Mouse (Mus musculus): Measurements from ENCODE around the gene Cdh15. TPM values are rescaled to one million over a fixed set of nuclear protein-coding genes. Genes with fewer than 3 reads are reported as not detected.
A peak's percentile ranks its signal among the peaks of the same experiment; 100 is the strongest.

Gene Cdh15
- total and polyA plus RNA-seq, 3 experiments, result not detected

DNA sequence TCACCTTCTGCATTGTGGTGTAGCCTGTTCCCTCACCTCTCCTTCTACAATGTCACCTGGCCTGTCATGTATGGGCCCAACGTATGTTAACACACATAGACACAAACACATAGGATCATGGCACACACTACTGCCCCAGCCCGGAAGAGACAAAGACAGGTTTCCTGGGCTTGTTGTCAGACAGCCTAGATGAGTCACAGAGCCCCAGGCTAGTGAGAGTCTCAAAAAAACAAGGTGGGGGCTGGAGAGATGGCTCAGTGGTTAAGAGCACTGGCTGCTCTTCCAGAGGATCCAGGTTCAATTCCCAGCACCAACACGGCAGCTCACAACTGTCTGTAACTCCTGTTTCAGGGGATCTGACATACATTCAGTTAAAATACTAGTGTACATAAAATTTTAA lies 30.5 kb downstream of the Cdh15 start:
- Histone ChIP-seq H3K27ac (no peak overlapping the region), H3K4me3 (no peak overlapping the region), H3K4me1 (ENCODE audit: control insufficient read depth, insufficient read depth, low read length) (no peaks in the 10 kb centered on the region), H3K9ac (ENCODE audit: low read depth, low read length) (no peak overlapping the region), H3K36me3 (ENCODE audit: control insufficient read depth, insufficient read depth, low read length) (no peaks in the 10 kb centered on the region), H3K27me3 (ENCODE audit: control insufficient read depth, insufficient read depth, low read length) (no peaks in the 10 kb centered on the region), H3K79me2 (replicated peaks; ENCODE audit: control insufficient read depth, insufficient read depth, low read length) (no peaks in the 10 kb centered on the region)
- intact Hi-C loops (cut with DNase I), result no loop called here
- 74% methylated on average over 3 of the region's 3 CpGs for WGBS
- TF ChIP-seq CTCF (IDR thresholded peaks at IDR 0.05) (no peak), POLR2A (IDR thresholded peaks at IDR 0.05; ENCODE audit: insufficient read depth, low read depth, low read length) (no peak), EP300 (IDR thresholded peaks at IDR 0.05; ENCODE audit: insufficient read depth, low read depth, low read length) (no peak)
- no peak for DNase-seq

DNA sequence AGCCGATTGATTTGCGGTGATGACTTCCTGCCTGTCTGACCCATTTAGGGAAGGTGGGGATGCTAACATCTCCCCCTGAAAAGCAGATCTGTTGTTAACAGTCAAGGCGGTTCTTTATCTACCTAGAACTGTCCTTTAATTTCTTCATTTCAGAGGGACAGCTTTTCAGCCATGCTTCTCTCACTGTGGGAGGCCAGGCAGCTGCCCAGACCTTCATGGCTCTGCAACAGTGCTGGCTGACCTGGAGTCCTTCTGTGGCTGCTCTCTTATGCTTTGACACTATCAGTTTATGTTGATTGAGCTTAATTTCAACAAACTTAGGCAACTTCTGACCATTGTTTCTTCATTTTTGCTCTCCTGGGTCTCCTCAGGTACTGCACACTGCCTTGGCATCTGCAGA lies 32.5 kb downstream of the Cdh15 start:
- Histone ChIP-seq H3K4me1 (ENCODE audit: control insufficient read depth, insufficient read depth, low read length) (no peaks in the 10 kb centered on the region), H3K9ac (ENCODE audit: low read depth, low read length) (no peak overlapping the region), H3K27me3 (ENCODE audit: control insufficient read depth, insufficient read depth, low read length) (no peaks in the 10 kb centered on the region), H3K79me2 (replicated peaks; ENCODE audit: control insufficient read depth, insufficient read depth, low read length) (no peaks in the 10 kb centered on the region), H3K27ac (no peak overlapping the region), H3K36me3 (ENCODE audit: control insufficient read depth, insufficient read depth, low read length) (no peaks in the 10 kb centered on the region), H3K4me3 (no peak overlapping the region)
- whole genome bisulfite sequencing, result 57% methylated on average over 3 of the region's 3 CpGs
- DNase-seq, result no peak
- intact Hi-C loops (cut with DNase I), result no loop called here
- no peak for TF ChIP-seq CTCF (IDR thresholded peaks at IDR 0.05)
- no peak for TF ChIP-seq POLR2A (IDR thresholded peaks at IDR 0.05; ENCODE audit: insufficient read depth, low read depth, low read length)
- TF ChIP-seq EP300 (IDR thresholded peaks at IDR 0.05; ENCODE audit: insufficient read depth, low read depth, low read length), result no peak

DNA sequence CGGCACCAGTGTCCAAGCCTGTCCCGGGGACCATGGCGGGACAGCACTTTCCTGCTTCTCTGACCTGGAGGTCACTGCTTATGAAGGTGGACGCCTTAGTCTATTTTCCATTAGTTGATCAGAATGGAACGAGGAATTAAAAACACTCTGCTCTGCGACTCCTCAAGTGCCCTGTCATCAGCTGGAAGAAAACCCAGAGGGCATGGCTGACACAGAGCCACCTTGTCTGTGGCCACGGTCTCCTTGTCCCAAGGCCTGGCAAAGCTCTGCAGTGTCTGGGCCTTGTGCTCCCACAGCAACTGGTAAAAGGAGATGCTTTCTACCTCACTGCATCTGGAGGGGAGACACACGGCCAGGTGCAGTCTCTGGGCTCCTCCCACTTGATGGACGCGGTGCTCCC lies 35.9 kb downstream of the Cdh15 start:
- no peak overlapping the region for H3K27ac ChIP-seq
- no peaks in the 10 kb centered on the region for H3K36me3 ChIP-seq (ENCODE audit: control insufficient read depth, insufficient read depth, low read length)
- no peak for DNase-seq
- WGBS, result 56% methylated on average over 10 of the region's 10 CpGs
- H3K27me3 ChIP-seq (ENCODE audit: control insufficient read depth, insufficient read depth, low read length), result no peaks in the 10 kb centered on the region
- H3K79me2 ChIP-seq (replicated peaks; ENCODE audit: control insufficient read depth, insufficient read depth, low read length), result no peaks in the 10 kb centered on the region
- H3K4me3 ChIP-seq, result no peak overlapping the region
- TF ChIP-seq EP300 (IDR thresholded peaks at IDR 0.05; ENCODE audit: insufficient read depth, low read depth, low read length), result no peak
- TF ChIP-seq POLR2A (IDR thresholded peaks at IDR 0.05; ENCODE audit: insufficient read depth, low read depth, low read length), result no peak
- TF ChIP-seq CTCF (IDR thresholded peaks at IDR 0.05), result no peak
- no peak overlapping the region for H3K9ac ChIP-seq (ENCODE audit: low read depth, low read length)
- intact Hi-C loops (cut with DNase I), result no loop called here
- H3K4me1 ChIP-seq (ENCODE audit: control insufficient read depth, insufficient read depth, low read length), result no peaks in the 10 kb centered on the region; the same call in 1 of the 2 replicates

DNA sequence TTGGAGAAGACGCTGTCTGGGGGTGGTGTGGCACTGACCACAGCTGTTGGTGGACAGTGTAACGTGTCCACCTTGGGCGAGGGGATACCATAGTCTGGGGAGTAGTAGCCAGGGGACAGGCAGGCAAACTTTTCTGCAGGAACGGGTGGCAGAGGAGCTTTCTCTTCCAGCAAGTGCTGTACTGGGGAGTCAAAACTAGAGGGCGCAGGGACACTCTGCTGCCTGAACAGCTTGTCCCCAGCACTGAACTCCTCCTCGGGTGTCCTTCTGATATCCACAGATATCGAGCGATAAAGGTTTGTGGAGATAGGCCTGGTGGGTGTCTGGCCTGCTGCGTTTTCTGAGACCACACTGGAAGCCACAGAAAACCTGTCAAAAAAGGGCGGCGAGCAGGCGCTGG lies 43.7 kb downstream of the Cdh15 start:
- H3K36me3 ChIP-seq (ENCODE audit: control insufficient read depth, insufficient read depth, low read length), result no peaks in the 10 kb centered on the region
- no peak overlapping the region for H3K9ac ChIP-seq (ENCODE audit: low read depth, low read length)
- intact Hi-C loops (cut with DNase I), result no loop called here
- no peak for DNase-seq
- H3K27me3 ChIP-seq (ENCODE audit: control insufficient read depth, insufficient read depth, low read length), result no peaks in the 10 kb centered on the region
- H3K27ac ChIP-seq, result no peak overlapping the region
- WGBS, result 81% methylated on average over 12 of the region's 12 CpGs
- TF ChIP-seq EP300 (IDR thresholded peaks at IDR 0.05; ENCODE audit: insufficient read depth, low read depth, low read length) (no peak), CTCF (IDR thresholded peaks at IDR 0.05) (peak; percentile 55)
- H3K79me2 ChIP-seq (replicated peaks; ENCODE audit: control insufficient read depth, insufficient read depth, low read length), result no peaks in the 10 kb centered on the region
- no peaks in the 10 kb centered on the region; the same call in 1 of the 2 replicates for H3K4me1 ChIP-seq (ENCODE audit: control insufficient read depth, insufficient read depth, low read length)
- no peak overlapping the region for H3K4me3 ChIP-seq

DNA sequence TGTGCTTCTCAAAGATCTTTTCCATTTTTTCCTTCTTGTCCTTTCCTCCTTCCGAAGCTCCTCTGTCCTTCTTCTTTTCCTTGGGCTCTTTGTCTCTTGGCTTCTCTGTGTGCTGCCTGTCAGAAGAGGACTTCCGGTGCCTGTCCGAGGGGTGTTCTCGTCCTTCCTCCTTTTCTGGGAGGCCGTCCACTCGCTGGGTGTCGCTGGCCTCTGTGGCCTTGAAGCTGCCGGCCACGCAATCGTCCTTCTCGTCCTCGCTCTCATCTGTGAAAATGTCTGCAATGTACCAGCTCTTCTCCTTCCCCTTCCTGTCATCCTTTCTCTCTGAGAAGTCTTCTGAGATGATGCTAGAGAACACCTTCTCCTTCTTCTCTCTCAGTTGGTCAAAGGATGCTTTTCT lies 45.7 kb downstream of the Cdh15 start:
- intact Hi-C loops (cut with DNase I), result no loop called here
- no peak overlapping the region for H3K9ac ChIP-seq (ENCODE audit: low read depth, low read length)
- no peak overlapping the region for H3K27ac ChIP-seq
- H3K27me3 ChIP-seq (ENCODE audit: control insufficient read depth, insufficient read depth, low read length), result no peaks in the 10 kb centered on the region
- 69% methylated on average over 12 of the region's 12 CpGs for WGBS
- H3K4me1 ChIP-seq (ENCODE audit: control insufficient read depth, insufficient read depth, low read length), result no peaks in the 10 kb centered on the region; the same call in none of the 2 replicates
- H3K36me3 ChIP-seq (ENCODE audit: control insufficient read depth, insufficient read depth, low read length), result 0 out of 2 replicates have a peak, but pooled peaks cover 2% of the 10 kb centered on the region
- no peaks in the 10 kb centered on the region for H3K79me2 ChIP-seq (replicated peaks; ENCODE audit: control insufficient read depth, insufficient read depth, low read length)
- TF ChIP-seq CTCF (IDR thresholded peaks at IDR 0.05), result no peak
- no peak for TF ChIP-seq EP300 (IDR thresholded peaks at IDR 0.05; ENCODE audit: insufficient read depth, low read depth, low read length)
- no peak for TF ChIP-seq POLR2A (IDR thresholded peaks at IDR 0.05; ENCODE audit: insufficient read depth, low read depth, low read length)
- H3K4me3 ChIP-seq, result no peak overlapping the region
- DNase-seq, result no peak

DNA sequence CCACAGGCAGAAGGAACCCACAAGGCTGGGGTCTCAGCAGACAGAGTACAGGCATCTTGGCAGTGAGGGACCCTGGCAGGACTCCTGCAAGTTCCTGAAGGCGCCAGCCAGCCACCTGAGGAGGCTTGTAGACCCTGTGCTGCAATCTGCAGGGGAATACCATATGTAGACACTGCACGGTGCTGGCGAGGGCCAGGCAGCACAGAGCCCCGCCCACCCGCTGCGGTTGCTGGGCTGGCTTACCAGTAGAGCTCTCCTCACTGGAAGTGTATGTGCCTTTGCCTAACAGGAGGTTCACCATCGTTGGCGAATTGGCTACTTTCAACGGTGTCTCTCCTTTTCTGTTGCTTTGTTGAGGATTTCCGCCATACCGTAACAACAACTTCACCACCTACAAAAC lies 48.6 kb downstream of the Cdh15 start:
- H3K4me3 ChIP-seq, result no peak overlapping the region
- no peak overlapping the region for H3K9ac ChIP-seq (ENCODE audit: low read depth, low read length)
- H3K27me3 ChIP-seq (ENCODE audit: control insufficient read depth, insufficient read depth, low read length), result no peaks in the 10 kb centered on the region
- TF ChIP-seq CTCF (IDR thresholded peaks at IDR 0.05), result no peak
- TF ChIP-seq POLR2A (IDR thresholded peaks at IDR 0.05; ENCODE audit: insufficient read depth, low read depth, low read length), result no peak
- TF ChIP-seq EP300 (IDR thresholded peaks at IDR 0.05; ENCODE audit: insufficient read depth, low read depth, low read length), result no peak
- no peaks in the 10 kb centered on the region for H3K79me2 ChIP-seq (replicated peaks; ENCODE audit: control insufficient read depth, insufficient read depth, low read length)
- peaks cover 7% of the 10 kb centered on the region for H3K4me1 ChIP-seq (ENCODE audit: control insufficient read depth, insufficient read depth, low read length)
- no peak for DNase-seq
- H3K36me3 ChIP-seq (ENCODE audit: control insufficient read depth, insufficient read depth, low read length), result 0 out of 2 replicates have a peak, but pooled peaks cover 2% of the 10 kb centered on the region
- H3K27ac ChIP-seq, result no peak overlapping the region
- intact Hi-C loops (cut with DNase I), result no loop called here
- 95% methylated on average over 11 of the region's 11 CpGs for WGBS

All from heart, adult 2 months (tissue).